Mouse (Mus musculus) intestine, embryonic 16.5 days (tissue): Measurements from ENCODE around the gene Ptger3. TPM values are rescaled to one million over a fixed set of nuclear protein-coding genes. Genes with fewer than 3 reads are reported as not detected.
A peak's percentile ranks its signal among the peaks of the same experiment; 100 is the strongest.

ENCODE experiments used
- ATAC-seq: fragments of 200-750 bp; cut with Nextera tagmentation; 2 replicates; pipeline ENCODE4 v1.8.0; 2017; ENCODE audit warnings: moderate TSS enrichment, moderate library complexity
- H3K27ac ChIP-seq: fragments of 300-500 bp; sonication (generic); 2 replicates; pipeline ENCODE4 v1.5.1; 2014; ENCODE audit warnings: mild to moderate bottlenecking, low read length
- H3K27me3 ChIP-seq: fragments of 300-500 bp; sonication (generic); replicated peaks from 2 replicates; pipeline ENCODE4 v1.6.1; 2014; ENCODE audit warnings: low read length, control low read depth, mixed read lengths; ENCODE audit not compliant: control insufficient read depth, insufficient read depth
- H3K36me3 ChIP-seq: fragments of 300-500 bp; sonication (generic); 2 replicates; pipeline ENCODE4 v1.6.1; 2014; ENCODE audit warnings: low read length, control low read depth; ENCODE audit not compliant: control insufficient read depth, insufficient read depth
- H3K4me1 ChIP-seq: fragments of 300-500 bp; sonication (generic); 2 replicates; pipeline ENCODE4 v1.6.1; 2014; ENCODE audit warnings: low read length, control low read depth, mixed read lengths; ENCODE audit not compliant: control insufficient read depth, insufficient read depth
- H3K4me2 ChIP-seq: fragments of 300-500 bp; sonication (generic); 2 replicates; pipeline ENCODE4 v1.6.1; 2014; ENCODE audit warnings: low read depth, low read length, control low read depth
- H3K4me3 ChIP-seq: fragments of 300-500 bp; sonication (generic); 2 replicates; pipeline ENCODE4 v1.5.1; 2014; ENCODE audit warnings: mild to moderate bottlenecking, low read length
- H3K9ac ChIP-seq: fragments of 300-500 bp; sonication (generic); 2 replicates; pipeline ENCODE4 v1.6.1; 2014; ENCODE audit warnings: low read depth, low read length
- H3K9me3 ChIP-seq: fragments of 300-500 bp; sonication (generic); 2 replicates; pipeline ENCODE4 v1.6.1; 2016; ENCODE audit warnings: low read length, control low read depth; ENCODE audit not compliant: control insufficient read depth
- WGBS: fragments of 180-500 bp; shearing (Covaris S2); extraction: QIAGEN DNeasy Blood & Tissue Kit; methylation state at CpG from one replicate; pipeline ENCODE4 v1.1.7; 2014; 5-methylcytosine and 5-hydroxymethylcytosine counted together
- polyA plus RNA-seq: library from polyadenylated mRNA; unstranded; fragments of >200 nt; fragmentation: Nextera tagmentation; extraction: Ambion mirVana; gene quantifications from 2 replicates; pipeline ENCODE4 v1.2.1, GENCODE M21; 2015

The Ptger3 gene
- polyA plus RNA-seq, 1 experiment from 2014 or later: 14.1 TPM

DNA sequence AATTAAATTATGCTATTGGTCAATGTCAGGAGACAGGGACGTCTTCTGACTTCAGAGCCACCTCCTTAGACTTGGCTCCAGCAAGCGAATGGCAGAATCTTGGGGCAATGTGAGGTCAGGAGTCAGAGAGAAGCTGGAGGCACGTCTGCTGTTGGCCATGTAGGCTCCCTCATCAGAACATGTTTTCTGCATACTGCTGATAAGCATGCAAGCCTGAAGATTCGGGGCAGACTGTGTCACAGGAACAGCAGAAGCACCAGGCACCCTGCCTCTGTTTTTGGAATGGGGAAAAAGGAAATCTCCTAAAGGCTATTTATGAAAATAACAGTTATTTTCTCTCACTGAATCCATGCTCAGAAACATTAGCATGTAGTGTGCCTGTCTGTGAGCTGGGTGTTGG lies 13.6 kb downstream of the Ptger3 start:
- 73% methylated on average over 4 of the region's 4 CpGs for WGBS
- H3K27me3 ChIP-seq: no peaks in the 10 kb centered on the region
- H3K4me1 ChIP-seq: no peaks in the 10 kb centered on the region

DNA sequence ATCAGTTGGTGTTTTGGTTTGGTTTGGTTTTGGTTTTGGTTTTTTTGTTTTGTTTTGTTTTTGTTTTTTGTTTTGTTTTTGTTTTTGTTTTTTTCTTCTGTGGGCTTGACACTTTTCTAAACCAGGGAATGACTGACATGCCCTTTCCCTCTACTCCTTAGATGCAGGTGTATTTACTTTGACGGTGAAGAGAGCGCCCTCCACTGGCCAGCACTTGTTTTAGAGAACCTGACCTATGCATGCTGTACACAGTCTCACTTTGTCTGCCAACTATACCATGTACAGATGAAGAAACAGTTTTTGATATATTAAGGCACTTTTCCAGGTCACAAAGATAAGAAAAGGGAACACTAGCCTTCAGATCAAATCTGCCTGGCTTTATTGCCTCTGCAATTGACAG lies 15.1 kb downstream of the Ptger3 start:
- WGBS: 19% methylated on average over 2 of the region's 2 CpGs
- Histone ChIP-seq H3K36me3 (no peaks in the 10 kb centered on the region), H3K27ac (no peak overlapping the region), H3K4me3 (no peak overlapping the region), H3K4me2 (no peak overlapping the region), H3K27me3 (no peaks in the 10 kb centered on the region), H3K9ac (no peak overlapping the region), H3K4me1 (no peaks in the 10 kb centered on the region), H3K9me3 (no peaks in the 10 kb centered on the region)
- ATAC-seq: no peak

More for the DNA sequence above, 13.6 kb downstream of the Ptger3 start:
- no peak overlapping the region for H3K4me2 ChIP-seq
- H3K9me3 ChIP-seq: no peaks in the 10 kb centered on the region
- no peak overlapping the region for H3K4me3 ChIP-seq
- no peak for ATAC-seq
- H3K36me3 ChIP-seq: no peaks in the 10 kb centered on the region
- no peak overlapping the region for H3K9ac ChIP-seq
- no peak overlapping the region for H3K27ac ChIP-seq

DNA sequence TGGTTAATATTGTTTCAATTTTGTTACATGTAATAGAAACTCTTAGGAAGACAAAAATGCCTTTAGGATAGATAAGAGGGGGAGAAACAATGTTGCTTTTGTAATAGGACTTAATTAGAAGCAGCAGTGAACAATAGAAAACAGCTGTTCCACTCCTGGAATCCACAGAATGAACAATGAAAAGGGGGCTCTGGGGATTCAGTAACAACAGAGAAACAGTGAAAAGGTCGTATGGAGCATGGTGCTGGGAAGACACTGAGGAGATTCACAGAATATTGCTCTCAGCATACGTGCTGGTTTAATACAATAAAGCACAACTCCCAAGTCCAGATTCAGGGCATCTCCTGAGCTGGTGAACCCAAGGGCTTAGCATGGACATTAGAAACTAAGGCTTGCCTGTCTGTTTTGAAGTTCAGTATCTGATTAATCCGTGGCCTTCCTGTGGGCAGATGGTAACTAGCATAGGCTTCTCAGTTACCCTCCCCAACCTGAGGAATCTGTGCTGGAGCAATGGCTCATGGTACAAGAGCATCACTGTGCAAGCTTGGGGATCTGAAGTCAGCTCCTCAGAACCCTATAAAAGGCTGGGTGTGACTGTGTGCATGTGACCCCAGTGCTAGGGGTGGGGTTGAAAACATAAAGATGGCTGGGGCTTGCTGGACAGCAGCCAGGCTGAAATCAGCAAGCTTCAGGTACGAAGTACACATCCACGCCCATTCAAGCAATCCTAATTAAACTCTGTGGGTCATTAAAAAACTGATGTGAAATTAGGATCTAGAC lies 16.1 kb downstream of the Ptger3 start:
- 51% methylated on average over 5 of the region's 5 CpGs for WGBS
- no peaks in the 10 kb centered on the region for H3K36me3 ChIP-seq
- ATAC-seq: peak; percentile 97

DNA sequence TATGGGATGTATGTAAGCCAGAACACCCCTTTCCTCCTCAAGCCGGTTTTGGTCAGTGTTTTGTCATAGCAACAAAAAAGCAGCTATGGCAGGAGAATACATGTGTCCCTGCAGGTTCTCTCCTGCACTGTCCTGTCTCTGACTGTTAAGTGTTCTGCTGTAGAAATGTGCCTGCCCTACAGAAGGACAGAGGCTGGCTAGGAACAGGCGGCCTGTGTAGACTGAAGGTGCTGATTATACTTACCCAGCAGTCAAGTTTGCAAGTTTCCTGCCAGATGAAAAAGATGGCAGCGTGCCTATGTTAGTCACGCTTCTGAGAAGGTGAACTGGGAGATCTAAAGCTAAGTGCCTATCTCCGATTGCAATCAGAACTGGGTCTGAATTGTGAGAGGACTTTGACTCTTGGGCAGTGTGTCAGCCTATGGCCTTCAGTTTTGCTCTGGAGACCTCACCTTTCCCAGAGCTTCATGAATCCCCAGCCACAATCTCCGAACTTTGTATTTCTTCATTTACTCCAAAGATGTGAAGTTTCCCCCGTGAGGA lies 31.2 kb downstream of the Ptger3 start:
- no peaks in the 10 kb centered on the region for H3K36me3 ChIP-seq
- no peaks in the 10 kb centered on the region for H3K9me3 ChIP-seq
- H3K27ac ChIP-seq: no peak overlapping the region
- H3K9ac ChIP-seq: no peak overlapping the region
- H3K4me1 ChIP-seq: no peaks in the 10 kb centered on the region
- WGBS: 79% methylated on average over 7 of the region's 7 CpGs
- H3K27me3 ChIP-seq: no peaks in the 10 kb centered on the region
- H3K4me3 ChIP-seq: no peak overlapping the region
- no peak for ATAC-seq
- no peak overlapping the region for H3K4me2 ChIP-seq

More for the DNA sequence above, 16.1 kb downstream of the Ptger3 start:
- Histone ChIP-seq H3K4me2 (no peak overlapping the region), H3K27ac (no peak overlapping the region), H3K9ac (no peak overlapping the region), H3K27me3 (no peaks in the 10 kb centered on the region), H3K9me3 (no peaks in the 10 kb centered on the region), H3K4me3 (no peak overlapping the region), H3K4me1 (no peaks in the 10 kb centered on the region)

DNA sequence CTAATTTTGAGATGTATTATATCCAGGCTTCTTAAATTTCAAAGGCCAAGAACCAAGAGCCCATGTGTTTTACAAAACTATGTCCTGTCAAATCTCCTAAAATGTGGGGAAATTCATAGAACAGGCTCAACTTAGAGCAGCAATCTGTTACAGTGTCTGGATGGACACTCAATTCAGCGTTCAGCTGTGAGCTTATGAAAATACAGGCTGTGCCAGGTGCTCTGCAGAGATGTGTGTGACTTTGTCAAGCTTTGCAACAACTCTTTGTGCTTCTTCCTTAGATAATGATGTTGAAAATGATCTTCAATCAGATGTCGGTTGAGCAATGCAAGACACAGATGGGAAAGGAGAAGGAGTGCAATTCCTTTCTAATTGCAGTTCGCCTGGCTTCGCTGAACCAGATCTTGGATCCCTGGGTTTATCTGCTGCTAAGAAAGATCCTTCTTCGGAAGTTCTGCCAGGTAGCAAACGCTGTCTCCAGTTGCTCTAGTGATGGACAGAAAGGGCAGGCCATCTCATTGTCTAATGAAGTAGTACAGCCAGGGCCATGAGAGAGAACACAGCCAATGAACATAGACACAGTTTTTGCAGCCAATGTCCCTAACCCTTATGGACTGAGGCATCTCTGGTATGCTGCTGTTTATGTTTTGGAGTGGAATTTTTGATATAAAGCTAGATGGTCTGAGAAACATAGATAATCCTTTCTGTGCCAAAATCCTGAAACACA lies 38.2 kb downstream of the Ptger3 start:
- Histone ChIP-seq H3K4me3 (no peak overlapping the region), H3K9ac (no peak overlapping the region), H3K9me3 (no peaks in the 10 kb centered on the region), H3K4me2 (no peak overlapping the region), H3K27me3 (no peaks in the 10 kb centered on the region), H3K4me1 (0 out of 2 replicates have a peak, but pooled peaks cover 3% of the 10 kb centered on the region), H3K36me3 (no peaks in the 10 kb centered on the region), H3K27ac (0 out of 2 replicates have a peak overlapping the region, but pooled peaks have one; percentile 19)
- 74% methylated on average over 6 of the region's 6 CpGs for WGBS
- peak; percentile 64 for ATAC-seq

DNA sequence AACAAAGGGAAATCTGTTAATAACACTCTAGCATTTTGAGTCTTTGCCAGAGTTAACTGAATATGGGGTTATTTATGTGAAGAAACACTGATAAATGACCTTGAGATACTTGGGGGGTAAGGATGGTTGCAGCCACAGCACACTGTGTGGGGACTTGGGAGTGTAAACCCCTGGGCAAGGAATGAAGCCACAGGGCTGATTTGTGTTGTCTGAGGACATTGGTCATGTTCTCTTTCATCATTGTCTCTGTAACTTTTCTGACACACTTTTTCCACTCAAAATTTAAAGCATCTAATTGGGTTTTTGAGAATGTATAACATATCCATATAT lies 38.7 kb downstream of the Ptger3 start:
- Histone ChIP-seq H3K36me3 (no peaks in the 10 kb centered on the region), H3K27ac (no peak overlapping the region), H3K4me1 (0 out of 2 replicates have a peak, but pooled peaks cover 3% of the 10 kb centered on the region), H3K4me2 (no peak overlapping the region), H3K4me3 (no peak overlapping the region), H3K27me3 (no peaks in the 10 kb centered on the region), H3K9me3 (no peaks in the 10 kb centered on the region), H3K9ac (no peak overlapping the region)
- peak; percentile 46 for ATAC-seq

DNA sequence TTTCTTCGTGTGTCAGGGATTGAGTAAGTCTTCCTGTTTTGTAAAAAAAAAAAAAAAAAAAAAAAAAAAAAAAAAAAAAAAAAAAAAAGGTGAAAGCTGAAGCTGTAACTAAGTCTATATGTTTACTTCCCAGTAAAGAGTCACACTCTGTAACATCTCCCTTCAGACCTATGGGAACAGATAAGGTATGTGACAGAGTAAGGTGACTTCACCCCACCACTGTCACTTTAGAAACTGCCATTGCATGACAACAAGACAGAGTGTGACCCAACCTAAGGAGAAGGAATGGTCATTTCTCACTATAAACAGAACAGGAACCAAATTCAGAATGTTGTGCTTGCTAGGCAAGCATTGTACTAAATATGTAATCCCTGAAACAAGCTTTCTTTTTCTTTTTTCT lies 46.9 kb downstream of the Ptger3 start:
- Histone ChIP-seq H3K36me3 (no peaks in the 10 kb centered on the region), H3K9me3 (no peaks in the 10 kb centered on the region), H3K4me2 (no peak overlapping the region), H3K27me3 (no peaks in the 10 kb centered on the region), H3K27ac (no peak overlapping the region), H3K4me3 (no peak overlapping the region), H3K4me1 (no peaks in the 10 kb centered on the region), H3K9ac (no peak overlapping the region)
- no peak for ATAC-seq
- WGBS: 34% methylated on average over 1 of the region's 1 CpGs

DNA sequence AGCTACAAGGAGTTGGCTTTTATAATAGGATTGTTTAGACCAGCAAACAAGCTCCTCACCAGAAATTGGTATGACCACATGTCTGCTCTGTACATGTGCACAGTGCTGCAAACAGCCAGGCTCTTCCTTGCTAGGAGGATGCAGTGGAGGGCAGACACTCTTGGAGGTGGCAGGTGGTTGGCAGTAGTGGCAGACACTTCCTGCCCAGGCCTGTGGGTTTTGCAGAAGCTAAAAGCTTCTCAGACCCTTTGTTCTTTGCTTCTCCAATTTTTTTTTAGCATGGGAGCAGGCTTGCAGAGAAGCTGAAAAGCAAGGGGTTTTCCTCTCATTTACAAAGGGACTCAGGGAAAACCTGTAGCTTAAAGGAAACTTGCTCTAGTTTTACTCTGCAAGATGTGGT lies 50.3 kb downstream of the Ptger3 start:
- Histone ChIP-seq H3K9me3 (no peaks in the 10 kb centered on the region), H3K4me1 (no peaks in the 10 kb centered on the region), H3K4me2 (no peak overlapping the region), H3K27me3 (no peaks in the 10 kb centered on the region), H3K36me3 (no peaks in the 10 kb centered on the region), H3K9ac (no peak overlapping the region), H3K4me3 (no peak overlapping the region), H3K27ac (no peak overlapping the region)
- no peak for ATAC-seq

DNA sequence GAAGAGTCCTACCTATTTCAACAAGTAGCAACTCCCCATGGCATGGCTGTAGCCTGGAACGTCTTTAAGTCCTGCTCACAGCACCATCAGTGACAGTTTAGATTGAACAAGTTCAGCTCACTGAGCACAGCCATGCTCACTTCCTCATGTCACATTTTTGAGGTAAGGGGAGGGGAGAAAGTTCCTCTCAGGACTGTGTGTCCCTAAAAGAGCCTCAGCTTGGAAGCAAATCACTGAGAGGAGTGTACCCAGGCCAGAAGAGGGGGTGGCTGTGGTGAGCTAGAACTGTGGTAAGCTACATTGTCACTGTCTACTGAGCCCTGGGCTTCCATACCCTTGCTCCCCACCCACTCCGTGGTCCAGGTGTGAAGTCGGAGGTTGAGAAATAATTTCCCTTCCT lies 60.7 kb downstream of the Ptger3 start:
- no peaks in the 10 kb centered on the region for H3K9me3 ChIP-seq
- no peak overlapping the region for H3K4me3 ChIP-seq
- no peaks in the 10 kb centered on the region for H3K36me3 ChIP-seq
- no peaks in the 10 kb centered on the region for H3K4me1 ChIP-seq
- no peak overlapping the region for H3K27ac ChIP-seq
- ATAC-seq: no peak
- H3K4me2 ChIP-seq: no peak overlapping the region
- H3K9ac ChIP-seq: no peak overlapping the region
- H3K27me3 ChIP-seq: no peaks in the 10 kb centered on the region
- WGBS: 75% methylated on average over 3 of the region's 3 CpGs
